Mouse (Mus musculus): ENCODE measurements around the gene Clrn2. TPM values are rescaled to one million over a fixed set of nuclear protein-coding genes. Genes with fewer than 3 reads are reported as not detected.
"Not testable (repeated sequence)": the region's sequence is repeated elsewhere in the genome, so short reads cannot be mapped to it uniquely, and the experiment has no call there.

Gene Clrn2
- polyA plus RNA-seq (2021) = not detected

DNA sequence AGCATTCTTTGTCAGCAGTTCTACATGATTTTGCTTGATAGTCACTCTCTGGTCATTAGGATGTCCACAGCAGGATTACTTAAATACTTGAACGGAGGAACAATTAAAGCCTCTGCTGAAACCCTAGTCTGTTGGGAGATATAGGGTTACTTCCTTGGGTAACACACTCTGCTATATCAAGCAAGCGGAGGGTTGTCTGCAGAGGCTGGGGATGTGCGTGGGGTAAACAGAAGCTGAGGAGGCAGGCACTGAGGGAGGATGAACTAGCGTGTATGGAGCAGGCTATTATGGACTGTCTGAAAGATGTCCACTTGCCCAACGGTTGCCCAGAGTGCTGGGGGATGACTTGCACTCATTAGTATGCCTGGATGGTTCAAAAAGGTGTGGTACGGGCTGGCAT is at the start of gene Clrn2:
Gene Clrn2 (plus strand): TSS at position 301 of the 400 bp plus-strand sequence.
- peaks cover 8% of the 10 kb centered on the region for H3K27me3 ChIP-seq
- in situ Hi-C loops (cut with MboI; ENCODE audit: low pct_unique_long_range_greater_than_20kb) = no loop called here
- POLR2A ChIA-PET = no interaction called here
- no peak for TF ChIP-seq CTCF (IDR thresholded peaks at IDR 0.05)
- no peak for ATAC-seq
- no peak for DNase-seq (ENCODE audit: low read depth, low spot score)
- CTCF ChIA-PET = no interaction called here

- H3K27me3 ChIP-seq = peaks cover 30% of the 10 kb centered on the region
- in situ Hi-C loops (cut with MboI; ENCODE audit: low pct_unique_long_range_greater_than_20kb) = no loop called here
- no peak for DNase-seq (ENCODE audit: low read depth, low spot score)
- ChIA-PET CTCF (interaction anchor here (1.0 to 2.9 kb wide), 2 partner anchors 12 to 14 kb away, joined by 3 to 11 read pairs; no protein-coding TSS in a partner anchor), POLR2A (no interaction called here)
- TF ChIP-seq CTCF (IDR thresholded peaks at IDR 0.05) = no peak
- ATAC-seq = no peak
These were observed 47.4 kb upstream of the Clrn2 start for GRCm38 (mm10) chr5:45406129-45406528.

GRCm38 (mm10) chr5:45416478-45416877 is 37.1 kb upstream of the Clrn2 start:
- in situ Hi-C loops (cut with MboI; ENCODE audit: low pct_unique_long_range_greater_than_20kb) = no loop called here
- CTCF ChIA-PET = no interaction called here
- peaks cover 22% of the 10 kb centered on the region for H3K27me3 ChIP-seq
- POLR2A ChIA-PET = no interaction called here
- TF ChIP-seq CTCF (IDR thresholded peaks at IDR 0.05) = no peak
- ATAC-seq = no peak
- no peak for DNase-seq (ENCODE audit: low read depth, low spot score)

DNA sequence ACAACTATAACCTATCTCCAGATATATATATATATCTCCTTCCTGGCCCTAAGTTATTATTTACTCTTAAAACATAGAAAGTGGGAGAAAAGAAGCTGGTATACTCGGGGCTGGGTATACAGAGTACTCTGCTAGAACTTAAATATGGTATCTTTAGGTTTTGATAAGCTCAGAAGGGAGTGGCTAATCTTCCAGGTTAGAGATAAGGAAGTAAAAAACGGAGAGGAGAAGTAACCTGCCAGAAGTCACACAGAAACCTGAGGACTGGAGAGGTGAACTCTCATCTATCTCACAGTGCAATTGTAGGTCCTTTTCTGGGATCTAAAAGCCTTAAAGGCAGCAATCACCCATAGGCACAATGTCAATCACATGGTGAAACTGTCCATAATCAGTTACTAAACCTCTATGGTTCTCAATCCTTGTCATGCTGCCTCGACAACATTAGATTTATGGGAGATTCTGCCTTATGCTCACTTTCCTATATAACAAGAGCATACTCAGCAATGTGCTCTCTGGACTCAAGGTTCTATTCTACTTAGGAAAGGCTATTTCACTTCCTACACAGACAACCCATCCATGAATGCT is 35.6 kb upstream of the Clrn2 start:
- in situ Hi-C loops (cut with MboI; ENCODE audit: low pct_unique_long_range_greater_than_20kb) = no loop called here
- TF ChIP-seq CTCF (IDR thresholded peaks at IDR 0.05) = no peak
- peaks cover 22% of the 10 kb centered on the region for H3K27me3 ChIP-seq
- ATAC-seq (no peak), DNase-seq (ENCODE audit: low read depth, low spot score) (no peak)
- ChIA-PET CTCF (interaction anchor here (2.4 kb wide), 1 partner anchor 13 kb away, joined by 11 read pairs; no protein-coding TSS in a partner anchor), POLR2A (no interaction called here)

- peak; percentile 56 for TF ChIP-seq CTCF (IDR thresholded peaks at IDR 0.05)
- POLR2A ChIA-PET = no interaction called here
These were observed 33.5 kb upstream of the Clrn2 start for GRCm38 (mm10) chr5:45419841-45420638.

DNA sequence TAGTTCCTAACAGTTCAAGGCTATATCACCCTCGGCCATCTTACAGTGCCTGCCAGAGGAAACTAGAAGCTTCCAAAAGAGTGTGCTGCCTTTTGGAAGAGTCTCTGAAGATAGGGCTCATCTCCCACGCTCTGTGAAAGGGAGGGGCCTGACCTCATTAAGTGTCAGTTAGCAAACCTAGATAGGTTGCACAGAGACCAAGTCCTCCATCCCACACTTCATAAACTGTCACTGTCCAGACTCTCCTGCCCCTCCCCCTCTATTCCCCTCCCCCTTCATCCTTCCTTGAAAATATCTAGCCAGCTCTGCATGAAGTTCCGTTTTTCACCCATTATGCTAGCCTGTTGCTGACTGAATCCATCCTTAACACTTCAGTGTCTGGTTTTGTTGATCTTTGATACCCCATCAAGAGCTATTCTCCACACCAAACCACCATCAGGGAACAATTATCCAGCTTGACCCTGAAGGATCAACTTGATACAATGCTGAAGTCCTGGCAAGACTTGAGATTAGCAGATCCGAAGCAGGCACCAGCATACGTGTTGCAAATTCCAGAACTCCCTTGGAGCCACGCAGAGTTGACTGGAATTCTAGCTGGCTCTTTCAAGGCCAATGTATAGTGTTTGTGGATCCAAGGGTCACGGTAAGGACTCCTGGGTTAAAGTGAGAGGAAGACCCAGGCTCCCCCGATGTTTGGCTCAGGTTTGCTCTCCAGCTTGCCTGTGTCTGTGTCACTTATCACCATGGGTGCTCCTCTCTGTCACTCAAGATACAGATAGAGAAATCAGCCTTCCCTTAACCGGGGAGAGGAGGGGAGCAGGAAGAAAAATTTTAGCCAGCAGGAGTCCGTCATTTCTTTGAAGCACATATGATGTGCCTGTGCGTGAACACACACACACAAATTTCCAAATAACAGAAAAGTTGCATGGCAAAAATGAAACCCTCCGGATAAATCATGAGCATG is 31.4 kb upstream of the Clrn2 start:
- peaks cover 13% of the 10 kb centered on the region for H3K27me3 ChIP-seq
- in situ Hi-C loops (cut with MboI; ENCODE audit: low pct_unique_long_range_greater_than_20kb) = no loop called here
- ATAC-seq (no peak), DNase-seq (ENCODE audit: low read depth, low spot score) (no peak)
- CTCF ChIA-PET = no interaction called here
- no peak for TF ChIP-seq CTCF (IDR thresholded peaks at IDR 0.05)
- POLR2A ChIA-PET = no interaction called here

More at GRCm38 (mm10) chr5:45419841-45420638, 33.5 kb upstream of the Clrn2 start:
- in situ Hi-C loops (cut with MboI; ENCODE audit: low pct_unique_long_range_greater_than_20kb) = no loop called here
- CTCF ChIA-PET = interaction anchor here (0.8 to 1.4 kb wide), 4 partner anchors 12 to 17 kb away, joined by 3 to 5 read pairs (median 4); no protein-coding TSS in a partner anchor
- ATAC-seq (no peak), DNase-seq (ENCODE audit: low read depth, low spot score) (no peak)
- H3K27me3 ChIP-seq = peaks cover 22% of the 10 kb centered on the region

DNA sequence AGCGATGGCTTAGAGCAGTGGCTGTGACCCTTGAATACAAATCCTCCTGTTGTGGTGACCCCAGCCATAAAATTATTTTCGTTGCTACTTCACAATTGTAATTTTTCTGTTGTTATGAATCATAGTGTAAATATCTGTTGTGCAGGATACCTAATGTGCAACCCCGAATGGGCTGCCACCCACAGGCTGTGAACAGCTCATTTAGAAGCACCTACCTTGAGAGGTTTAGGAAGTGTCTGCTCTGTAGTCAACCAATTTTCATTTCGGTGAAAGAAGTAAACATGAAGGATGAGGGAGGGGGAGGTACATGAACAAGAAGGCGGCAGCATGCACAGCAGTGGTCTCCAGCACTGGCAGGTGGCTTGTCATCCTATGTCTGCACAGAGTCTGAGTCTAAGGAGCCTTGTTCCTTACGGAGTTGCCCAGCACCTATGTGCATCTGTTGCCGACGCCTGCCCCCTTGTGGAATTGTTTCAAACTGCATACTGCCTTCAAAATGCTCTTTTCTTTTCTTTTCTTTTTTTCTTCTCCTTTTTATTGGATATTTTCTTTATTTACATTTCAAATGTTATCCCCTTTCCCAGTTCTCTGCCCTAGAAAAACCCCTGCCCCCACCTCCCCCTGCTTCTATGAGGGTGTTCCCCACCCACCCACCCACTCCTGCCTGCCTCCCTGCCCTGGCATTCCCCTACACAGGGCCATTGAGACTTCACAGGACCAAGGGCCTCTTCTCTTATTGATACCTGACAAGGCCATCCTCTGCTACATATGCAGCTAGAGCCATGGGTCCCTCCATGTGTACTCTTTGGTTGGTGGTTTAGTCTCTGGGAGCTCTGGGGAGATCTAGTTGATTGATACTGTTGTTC is 29.3 kb upstream of the Clrn2 start:
- peak; percentile 84 for TF ChIP-seq CTCF (IDR thresholded peaks at IDR 0.05)
- H3K27me3 ChIP-seq = no peaks in the 10 kb centered on the region
- in situ Hi-C loops (cut with MboI; ENCODE audit: low pct_unique_long_range_greater_than_20kb) = no loop called here
- DNase-seq (ENCODE audit: low read depth, low spot score) (no peak), ATAC-seq (peak; percentile 75)
- POLR2A ChIA-PET = no interaction called here
- CTCF ChIA-PET = interaction anchor here (0.7 to 1.6 kb wide), 3 partner anchors 19 to 284 kb away, joined by 3 to 5 read pairs (median 4); no protein-coding TSS in a partner anchor

DNA sequence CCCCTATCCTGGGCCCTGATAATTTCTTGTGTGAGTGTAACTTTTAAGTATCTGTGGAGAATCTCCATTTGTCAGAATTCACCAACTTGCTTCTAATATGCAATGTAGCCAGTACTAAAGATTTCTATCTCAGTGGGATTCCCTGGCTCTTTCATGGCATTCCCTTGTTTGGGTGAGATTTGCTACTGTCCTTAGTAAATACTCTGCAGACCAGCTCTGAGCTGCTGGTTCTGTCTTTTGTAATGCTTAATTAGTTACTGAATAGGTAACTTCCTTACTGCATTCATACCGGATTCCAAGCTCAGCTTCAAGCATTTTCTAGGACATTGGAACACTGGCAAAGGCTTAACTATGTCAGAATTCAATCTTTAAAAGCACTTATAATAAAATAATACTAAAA is 27.8 kb upstream of the Clrn2 start:
- CTCF ChIA-PET; ATAC-seq; POLR2A ChIA-PET; H3K27me3 ChIP-seq; DNase-seq (ENCODE audit: low read depth, low spot score): not testable (repeated sequence)
- in situ Hi-C loops (cut with MboI; ENCODE audit: low pct_unique_long_range_greater_than_20kb) = loop anchor here (25.0 kb wide), 2 partner anchors 1363 to 1538 kb away; no protein-coding TSS in a partner anchor

DNA sequence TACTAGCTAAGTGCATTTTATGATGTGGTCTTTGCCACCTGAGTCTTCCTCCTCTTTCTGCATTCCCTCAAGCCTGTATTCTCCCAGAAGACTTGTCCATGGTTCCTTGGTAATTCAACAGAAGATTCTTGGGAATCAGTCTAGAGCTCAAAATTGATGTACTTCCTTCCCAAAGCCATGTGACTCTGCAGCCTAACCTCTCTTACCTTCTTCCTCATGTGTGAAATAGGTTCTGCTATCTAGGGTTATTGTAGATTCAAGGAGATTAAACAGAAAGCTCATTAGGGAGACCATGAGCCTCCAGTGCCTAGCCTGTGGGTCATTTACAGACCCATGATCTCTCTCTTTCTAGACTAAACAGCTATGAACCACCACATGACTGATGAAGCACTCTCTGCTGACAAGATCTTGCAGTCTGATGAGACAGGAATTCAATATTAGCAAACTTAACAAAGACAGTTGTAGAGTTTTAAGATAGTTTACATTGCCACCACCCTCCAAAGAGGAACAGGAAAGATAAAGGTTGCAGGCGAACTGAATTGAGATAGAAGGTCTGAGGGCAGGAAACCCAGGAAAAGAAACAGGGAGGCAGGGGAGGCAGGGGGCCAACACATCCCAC is 27.0 kb upstream of the Clrn2 start:
- DNase-seq (ENCODE audit: low read depth, low spot score) (no peak), ATAC-seq (no peak)
- ChIA-PET CTCF (no interaction called here), POLR2A (no interaction called here)
- no peaks in the 10 kb centered on the region for H3K27me3 ChIP-seq
- in situ Hi-C loops (cut with MboI; ENCODE audit: low pct_unique_long_range_greater_than_20kb) = loop anchor here (25.0 kb wide), 2 partner anchors 1364 to 1539 kb away; no protein-coding TSS in a partner anchor
- TF ChIP-seq CTCF (IDR thresholded peaks at IDR 0.05) = no peak

Data from Patski (cell line).